Comparison of ENCODE assay signal across 12 mouse cellular contexts in the genomic region with DNA sequence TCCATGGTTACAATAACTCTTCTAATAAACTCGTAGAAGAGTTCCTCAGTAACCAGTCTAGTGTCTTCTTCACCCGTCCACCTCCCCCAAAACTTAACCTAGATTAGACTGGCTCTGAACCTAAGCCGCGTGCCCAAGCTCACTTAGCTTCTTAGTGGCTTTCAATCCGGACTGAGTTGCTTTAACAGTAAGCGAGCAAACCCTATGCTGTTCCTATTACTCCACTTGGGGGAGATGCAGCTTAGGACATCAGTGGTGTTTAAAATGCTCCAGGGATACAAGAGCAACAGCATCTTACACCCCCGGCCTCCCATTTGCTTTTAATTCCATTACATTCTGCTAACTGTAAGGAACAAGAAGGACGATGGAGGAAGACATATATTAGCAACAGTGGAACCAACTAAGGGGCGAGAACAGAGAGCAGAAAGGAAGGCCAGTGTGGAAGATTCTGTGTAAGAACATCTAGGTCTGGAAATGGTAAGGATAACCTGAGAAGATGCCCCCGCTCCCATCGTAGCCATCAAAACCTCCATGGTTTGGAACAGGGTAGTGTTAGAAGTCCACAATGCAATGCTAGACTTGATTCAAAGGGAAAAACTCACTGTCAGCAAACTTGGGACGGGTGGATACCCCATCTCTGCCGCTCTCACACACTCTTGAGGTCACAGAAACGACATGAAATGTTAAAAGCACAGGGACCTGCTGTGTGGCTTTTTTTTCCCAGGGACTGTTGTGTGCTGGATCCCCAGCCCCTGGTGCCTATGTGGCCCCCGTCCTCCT.
A peak's percentile ranks its signal among the peaks of the same experiment; 100 is the strongest.
DNase-seq lines count a peak whose midpoint lies in the region; ATAC-seq and TF ChIP-seq lines count a peak whose summit lies in the region.
"Had no signal": no experiment of that assay in that cellular context is flagged by ENCODE, and none has a peak within 500 bp of the region (broad histone marks: within the 10 kb centered on the region; RNA-seq: fewer than 3 reads in every experiment).

No protein-coding gene starts in this region.

- TF ChIP-seq CTCF in heart, adult 2 months (IDR thresholded peaks at IDR 0.05): peak; percentile 57
- peak in 1 of 2 experiments; percentile 63; a peak in 2 of 4 replicates for TF ChIP-seq CTCF in CH12.LX (conservative IDR thresholded peaks at IDR 0.05 in 1 of 2, IDR thresholded peaks at IDR 0.05 in 1 of 2; ENCODE audit: low read depth in 2 of 2, low read length in 2 of 2)

- no peaks in the 10 kb centered on the region for H3K4me1 ChIP-seq in heart, adult 2 months (ENCODE audit: control insufficient read depth, insufficient read depth, low read length)
- H3K4me1 ChIP-seq in CH12.LX (ENCODE audit: control insufficient read depth in 1 of 2, insufficient read depth in 2 of 2): peaks cover 0 to 13% of the 10 kb centered on the region in 2 experiments; a peak in 2 of 4 replicates
- peaks cover 9% of the 10 kb centered on the region; the same call in 1 of the 2 replicates for H3K4me1 ChIP-seq in embryonic facial prominence, embryonic 14.5 days (ENCODE audit: control insufficient read depth, insufficient read depth, low read length)
- H3K4me1 ChIP-seq: embryonic facial prominence, embryonic 12.5 days had no signal

- no peaks in the 10 kb centered on the region for H3K27me3 ChIP-seq in heart, adult 2 months (ENCODE audit: control insufficient read depth, insufficient read depth, low read length)
- H3K27me3 ChIP-seq in CH12.LX (replicated peaks): no peaks in the 10 kb centered on the region
- no peaks in the 10 kb centered on the region for H3K27me3 ChIP-seq in embryonic facial prominence, embryonic 14.5 days (replicated peaks; ENCODE audit: control insufficient read depth, insufficient read depth, low read length)
- H3K27me3 ChIP-seq: embryonic facial prominence, embryonic 12.5 days had no signal

- no peak for TF ChIP-seq POLR2A in heart, adult 2 months (IDR thresholded peaks at IDR 0.05; ENCODE audit: insufficient read depth, low read depth, low read length)
- TF ChIP-seq POLR2A in CH12.LX (IDR thresholded peaks at IDR 0.05; ENCODE audit: low read depth, low read length): no peak

- no peak for TF ChIP-seq EP300 in heart, adult 2 months (IDR thresholded peaks at IDR 0.05; ENCODE audit: insufficient read depth, low read depth, low read length)
- TF ChIP-seq EP300 in CH12.LX (IDR thresholded peaks at IDR 0.05; ENCODE audit: low read length): no peak

- no peak for DNase-seq in heart, adult 2 months
- DNase-seq in heart, adult 18-20 months: no peak
- peak; percentile 48 to 69 for DNase-seq in left cerebral cortex, postnatal 14 days (ENCODE audit: low spot score in 2 of 2)
- DNase-seq in left cerebral cortex, adult 9 months (ENCODE audit: low spot score in 2 of 2): no peak
- DNase-seq in CH12.LX (ENCODE audit: extremely low read depth): peak; percentile 30
- peak; percentile 75 for DNase-seq in embryonic facial prominence, embryonic 14.5 days (ENCODE audit: low spot score)
- no peak for DNase-seq in urinary bladder, postnatal 25 days (ENCODE audit: low spot score)
- DNase-seq in T-cell, adult 2 months (ENCODE audit: low spot score): no peak
- DNase-seq: gastrocnemius, postnatal 25 days had no signal

- intact Hi-C loops in heart, adult 2 months (cut with DNase I): loop anchor here (5.0 kb wide), 1 partner anchor 46 kb away; no protein-coding TSS in a partner anchor
- intact Hi-C loops in left cerebral cortex, postnatal 14 days (cut with DNase I): loop anchor here (1.0 to 5.0 kb wide), 3 partner anchors 136 to 234 kb away; a partner anchor contains a TSS

- no peak overlapping the region for H3K27ac ChIP-seq in heart, adult 2 months
- no peak overlapping the region for H3K27ac ChIP-seq in CH12.LX (ENCODE audit: insufficient read depth, low read depth)
- no peak overlapping the region for H3K27ac ChIP-seq in embryonic facial prominence, embryonic 14.5 days (replicated peaks; ENCODE audit: low read depth, low read length)
- H3K27ac ChIP-seq: embryonic facial prominence, embryonic 12.5 days; liver, embryonic 14.5 days had no signal

- no peak overlapping the region for H3K4me3 ChIP-seq in heart, adult 2 months
- H3K4me3 ChIP-seq in CH12.LX (replicated peaks in 1 of 3; ENCODE audit: low read depth in 2 of 3, low read length in 2 of 3, poor library complexity in 1 of 3): no peak overlapping the region
- H3K4me3 ChIP-seq in embryonic facial prominence, embryonic 14.5 days (ENCODE audit: low read depth, low read length): no peak overlapping the region
- H3K4me3 ChIP-seq: embryonic facial prominence, embryonic 12.5 days; myocyte had no signal

- 65% methylated on average over 15 of the region's 15 CpGs for WGBS in heart, adult 2 months
- 64% methylated on average over 15 of the region's 15 CpGs for WGBS in embryonic facial prominence, embryonic 14.5 days

- H3K9ac ChIP-seq in heart, adult 2 months (ENCODE audit: low read depth, low read length): no peak overlapping the region
- no peak overlapping the region for H3K9ac ChIP-seq in CH12.LX (ENCODE audit: insufficient read depth, low read depth)
- no peak overlapping the region for H3K9ac ChIP-seq in embryonic facial prominence, embryonic 14.5 days (ENCODE audit: low read depth, low read length)
- H3K9ac ChIP-seq: embryonic facial prominence, embryonic 12.5 days; liver, embryonic 14.5 days had no signal

- no peaks in the 10 kb centered on the region for H3K36me3 ChIP-seq in heart, adult 2 months (ENCODE audit: control insufficient read depth, insufficient read depth, low read length)
- H3K36me3 ChIP-seq in CH12.LX (replicated peaks in 1 of 2; ENCODE audit: control insufficient read depth in 1 of 2, insufficient read depth in 1 of 2, low read length in 1 of 2): peaks cover 0 to 41% of the 10 kb centered on the region in 2 experiments
- no peaks in the 10 kb centered on the region for H3K36me3 ChIP-seq in embryonic facial prominence, embryonic 14.5 days (ENCODE audit: control insufficient read depth, insufficient read depth, low read length)
- H3K36me3 ChIP-seq: embryonic facial prominence, embryonic 12.5 days had no signal

- dilution Hi-C loops in CH12.LX (cut with MboI; ENCODE audit: extremely low pct_ligation_motif_present, extremely low pct_unique_long_range_greater_than_20kb, low sequenced_read_pairs): no loop called here

- no peak overlapping the region for H3K4me2 ChIP-seq in CH12.LX (ENCODE audit: insufficient read depth, low read depth, poor library complexity, severe bottlenecking)
- H3K4me2 ChIP-seq in embryonic facial prominence, embryonic 14.5 days (ENCODE audit: low read depth, low read length): no peak overlapping the region
- H3K4me2 ChIP-seq: embryonic facial prominence, embryonic 12.5 days had no signal

- peak; percentile 73 for TF ChIP-seq RAD21 in CH12.LX (IDR thresholded peaks at IDR 0.05; ENCODE audit: low read depth, low read length)

- ATAC-seq in embryonic facial prominence, embryonic 14.5 days (ENCODE audit: low read depth): no peak

- in situ Hi-C loops in CH12.LX (cut with MboI; ENCODE audit: low pct_ligation_motif_present, low pct_unique_long_range_greater_than_20kb, low sequenced_read_pairs): no loop called here

- H3K79me2 ChIP-seq in heart, adult 2 months (replicated peaks; ENCODE audit: control insufficient read depth, insufficient read depth, low read length): no peaks in the 10 kb centered on the region
- no peaks in the 10 kb centered on the region for H3K79me2 ChIP-seq in CH12.LX (replicated peaks; ENCODE audit: control insufficient read depth, extremely low read depth, insufficient read depth, poor library complexity, severe bottlenecking)

- no peaks in the 10 kb centered on the region for H3K9me3 ChIP-seq in CH12.LX (replicated peaks; ENCODE audit: low read length)
- H3K9me3 ChIP-seq in embryonic facial prominence, embryonic 14.5 days (ENCODE audit: control insufficient read depth, low read length): no peaks in the 10 kb centered on the region
- H3K9me3 ChIP-seq: embryonic facial prominence, embryonic 12.5 days had no signal

TF ChIP-seq in CH12.LX, 34 proteins besides CTCF, POLR2A, EP300 and RAD21:
- TF ChIP-seq CHD2 (IDR thresholded peaks at IDR 0.05; ENCODE audit: low read length): no peak
- TF ChIP-seq JUND (conservative IDR thresholded peaks at IDR 0.05; ENCODE audit: low read depth, low read length): no peak
- peak; percentile 65 for TF ChIP-seq SMC3 (IDR thresholded peaks at IDR 0.05; ENCODE audit: low read depth, low read length)
- no peak for TF ChIP-seq GABPA (IDR thresholded peaks at IDR 0.05; ENCODE audit: insufficient replicate concordance, low read depth, low read length)
- peak; percentile 11; the same call in 1 of the 2 replicates for TF ChIP-seq ZC3H11A (IDR thresholded peaks at IDR 0.05; ENCODE audit: low read depth, low read length)
- TF ChIP-seq USF1 (IDR thresholded peaks at IDR 0.05; ENCODE audit: low read depth, low read length): no peak
- TF ChIP-seq ZKSCAN1 (IDR thresholded peaks at IDR 0.05; ENCODE audit: borderline replicate concordance, low read depth, low read length): no peak
- no peak for TF ChIP-seq CHD1 (IDR thresholded peaks at IDR 0.05; ENCODE audit: low read depth, low read length)
- TF ChIP-seq MEF2A (IDR thresholded peaks at IDR 0.05; ENCODE audit: borderline replicate concordance, low read depth, low read length): no peak

Comparison
In these comparisons a context has a peak if more than half of its experiments do, and no peak if none do; other contexts are left out.
1. DNase-seq: peak in left cerebral cortex, postnatal 14 days (2 of 2), CH12.LX (single experiment) and embryonic facial prominence, embryonic 14.5 days (single experiment); none in heart, adult 2 months (0 of 2), heart, adult 18-20 months (0 of 2), left cerebral cortex, adult 9 months (0 of 2), urinary bladder, postnatal 25 days (single experiment) and T-cell, adult 2 months (single experiment).